Mouse (Mus musculus): ENCODE data around the gene Dirc2.
A peak's percentile ranks its signal among the peaks of the same experiment; 100 is the strongest.

Dirc2 gene

DNA sequence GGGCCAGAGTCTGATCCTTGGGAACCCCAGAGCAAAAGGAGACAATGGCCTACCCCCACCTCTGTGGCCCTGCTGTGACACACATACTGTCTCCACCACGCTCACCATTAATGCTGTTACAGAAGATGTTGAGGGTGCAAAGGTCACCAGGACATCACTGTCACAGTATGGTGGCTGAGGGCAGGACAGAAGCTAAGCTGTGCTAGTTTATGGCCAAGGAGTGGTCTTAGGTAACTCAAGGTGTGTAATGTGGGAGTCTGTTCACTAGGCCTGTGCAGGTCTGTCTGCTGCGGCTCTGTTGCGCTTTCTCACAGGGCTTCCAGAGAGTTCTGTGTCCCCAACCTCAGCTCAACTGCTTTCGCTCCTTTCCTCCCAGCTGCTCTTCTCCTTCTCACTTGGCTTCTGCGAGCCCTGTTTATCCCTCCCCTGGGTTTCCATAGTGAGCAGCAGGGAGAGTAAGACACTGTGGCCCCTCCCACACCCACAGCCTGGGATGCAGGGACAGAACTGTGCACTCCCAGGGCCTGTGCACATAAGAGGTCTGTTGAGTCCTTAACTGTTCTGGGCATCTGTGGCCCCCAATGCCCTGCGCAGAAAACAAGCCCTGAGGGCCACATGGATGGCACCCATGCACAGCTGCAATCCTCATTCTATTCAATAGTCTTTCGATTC, 30.9 kb downstream of the Dirc2 start:
- no peak for DNase-seq

DNA sequence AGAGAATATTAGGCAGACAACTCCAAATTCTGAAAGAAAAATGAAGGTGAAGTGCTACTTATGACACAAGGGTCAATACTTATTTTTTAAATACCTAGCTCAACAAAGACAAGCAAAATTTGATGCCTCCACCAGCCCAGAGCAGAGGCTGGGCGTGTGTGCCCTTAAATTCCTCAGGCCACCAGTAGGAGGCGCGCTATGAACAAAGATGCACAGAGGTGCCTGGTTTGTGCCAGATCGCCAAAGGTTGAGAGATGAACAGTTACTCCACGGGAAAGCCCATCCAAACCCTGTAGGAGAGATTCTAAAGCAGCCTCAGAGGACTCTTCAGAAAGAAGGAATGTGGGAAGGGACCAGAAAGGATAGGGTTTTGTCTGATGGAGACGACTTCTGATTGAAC, 35.1 kb downstream of the Dirc2 start:
- DNase-seq, result no peak

GRCm38 (mm10) chr16:35732096-35732495, 37.1 kb downstream of the Dirc2 start:
- no peak for DNase-seq

DNA sequence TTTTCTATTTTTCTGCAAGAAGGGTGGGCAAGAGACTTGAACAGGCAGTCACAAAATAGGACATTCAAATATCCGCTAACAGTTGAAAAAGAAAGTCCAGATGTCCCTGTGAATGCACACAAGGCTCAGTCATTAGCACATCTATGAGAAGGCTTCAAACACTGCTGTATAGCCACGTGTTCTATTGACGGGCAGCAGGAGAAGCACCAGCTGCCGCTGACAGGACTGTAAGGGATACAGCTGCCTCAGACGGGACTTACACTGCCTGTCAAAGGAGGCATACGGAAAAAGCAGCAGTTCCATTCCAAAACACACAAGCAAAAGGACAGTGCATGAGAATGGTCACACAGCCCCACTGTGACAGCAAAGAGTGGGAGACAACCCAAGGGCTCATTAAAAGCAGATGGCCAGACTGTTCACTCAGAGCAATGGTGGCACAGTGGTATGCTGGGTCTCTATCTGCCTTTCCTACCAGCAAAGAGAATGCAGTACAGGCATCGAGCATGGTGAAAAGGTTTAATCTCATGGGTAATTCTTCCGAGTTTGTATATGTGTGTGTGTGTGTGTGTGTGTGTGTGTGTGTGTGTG, 39.9 kb downstream of the Dirc2 start:
- no peak for DNase-seq

DNA sequence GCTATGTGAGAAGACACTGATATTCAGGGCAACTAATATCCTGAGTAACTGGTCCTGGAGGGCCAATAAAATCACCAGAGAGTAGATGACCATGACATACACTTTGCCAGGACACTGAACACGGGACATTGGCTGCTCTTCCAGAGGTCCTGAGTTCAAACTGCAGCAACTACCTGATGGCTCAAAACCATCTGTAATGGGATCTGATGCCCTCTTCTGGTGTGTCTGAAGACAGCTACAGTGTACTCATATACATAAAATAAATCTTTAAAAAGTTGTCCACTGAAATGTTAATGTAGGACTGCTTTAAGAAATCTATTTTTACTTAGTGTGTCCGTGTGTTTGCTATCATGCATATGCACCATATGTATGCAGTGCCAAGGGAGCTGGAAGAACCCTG, 42.6 kb downstream of the Dirc2 start:
- no peak for DNase-seq

GRCm38 (mm10) chr16:35724561-35724960, 44.6 kb downstream of the Dirc2 start:
- DNase-seq, result no peak

GRCm38 (mm10) chr16:35717761-35718160, 51.4 kb downstream of the Dirc2 start:
- no peak for DNase-seq

GRCm38 (mm10) chr16:35716257-35716656, 52.9 kb downstream of the Dirc2 start:
- no peak for DNase-seq

DNA sequence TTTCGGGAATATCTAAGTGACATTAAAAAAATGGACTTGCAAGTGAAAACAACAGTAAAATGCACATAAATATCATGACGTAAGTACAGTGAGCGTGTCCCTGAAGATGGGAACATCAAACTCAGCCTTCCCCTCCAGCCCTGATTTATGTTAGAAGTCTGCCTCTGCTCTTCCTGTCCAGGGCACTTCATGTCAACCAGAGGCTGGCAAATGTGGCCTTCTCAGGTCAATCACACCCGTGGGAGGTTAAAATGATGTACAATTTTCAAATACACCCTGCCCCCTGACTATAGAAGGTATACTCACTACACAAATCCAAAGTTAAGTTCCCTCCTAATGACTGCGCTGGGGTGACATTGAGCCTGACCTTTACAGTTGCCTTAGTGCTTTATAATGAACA, 53.4 kb downstream of the Dirc2 start:
- no peak for DNase-seq

GRCm38 (mm10) chr16:35715350-35715749, 53.8 kb downstream of the Dirc2 start:
- no peak for DNase-seq

DNA sequence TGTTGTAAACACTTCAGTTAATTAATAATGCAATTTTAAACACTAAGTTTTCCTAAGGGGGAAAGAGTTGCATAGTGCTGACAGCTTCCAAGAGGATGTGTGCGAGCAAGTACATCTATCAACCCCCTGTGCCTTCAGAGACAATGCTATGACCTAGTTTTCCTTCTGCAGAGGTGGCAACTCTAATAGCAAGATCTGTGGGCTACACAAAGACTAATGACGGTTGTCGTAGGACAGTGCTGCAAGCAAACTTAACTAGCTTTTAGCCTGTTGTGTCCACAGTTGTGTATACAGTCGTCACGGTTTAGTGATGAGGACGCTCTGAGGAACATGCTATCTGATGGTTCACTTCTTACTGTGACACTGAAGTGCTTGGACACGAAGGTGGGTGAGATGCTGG, 54.5 kb downstream of the Dirc2 start:
- DNase-seq, result no peak

GRCm38 (mm10) chr16:35713606-35714005, 55.5 kb downstream of the Dirc2 start:
- DNase-seq, result no peak

DNA sequence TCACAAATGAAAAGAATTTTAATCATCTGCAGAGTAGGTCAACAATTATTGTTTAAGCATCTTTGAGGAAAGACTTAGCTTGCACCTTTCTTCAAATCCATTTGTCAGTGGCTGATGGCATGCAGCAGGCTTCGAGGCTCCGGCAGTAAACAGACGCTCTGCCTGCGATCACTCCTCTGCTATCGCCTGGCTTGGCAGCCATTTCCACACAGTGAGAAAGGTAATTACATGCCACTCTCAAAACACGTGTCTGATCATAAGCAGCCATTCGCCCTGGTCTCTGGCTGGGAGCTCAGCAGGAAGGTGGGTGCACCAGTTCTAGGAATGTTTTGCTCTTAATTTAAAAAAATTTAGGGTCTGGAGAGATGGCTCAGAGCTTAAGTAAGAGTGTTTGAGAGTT, 58.2 kb downstream of the Dirc2 start:
- no peak for DNase-seq

DNA sequence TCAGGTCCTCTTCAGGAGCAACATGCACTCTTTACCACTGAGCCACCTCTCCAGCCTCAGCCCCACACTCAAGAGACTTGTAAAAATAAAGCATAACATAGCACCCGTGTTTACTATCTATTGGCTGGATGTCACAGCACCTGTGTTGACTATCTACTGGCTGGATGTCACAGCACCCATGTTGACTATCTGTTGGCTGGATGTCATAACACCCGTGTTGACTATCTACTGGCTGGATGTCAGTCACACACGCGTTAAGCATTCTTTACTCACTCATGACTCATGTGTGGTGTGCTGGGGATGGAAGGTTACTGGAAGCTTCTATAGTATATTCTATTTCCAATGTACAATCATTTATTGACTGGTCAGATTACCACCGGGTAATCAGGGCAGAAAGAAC, 62.2 kb downstream of the Dirc2 start:
- no peak for DNase-seq

DNA sequence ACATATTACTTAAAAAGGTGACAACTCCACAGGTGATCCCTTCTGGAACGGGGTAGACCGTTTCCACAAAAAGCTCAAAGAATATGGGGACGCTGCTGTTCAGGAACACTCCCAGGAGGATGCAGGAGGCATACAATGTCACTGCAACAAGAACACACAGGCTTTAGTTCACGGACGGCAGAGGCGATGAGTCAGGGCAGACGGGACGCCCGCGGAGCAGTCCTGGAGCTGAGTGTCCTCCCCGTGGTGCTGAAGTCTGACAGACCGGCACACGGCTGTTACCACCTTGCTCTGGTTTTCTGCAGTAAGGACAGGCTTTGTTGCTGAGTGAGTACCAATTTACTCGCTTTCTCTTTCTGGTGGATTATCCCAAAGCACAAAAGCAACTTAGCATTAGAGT, 64.4 kb downstream of the Dirc2 start:
- no peak for DNase-seq

GRCm38 (mm10) chr16:35703763-35704679, 65.1 kb downstream of the Dirc2 start:
- no peak for DNase-seq

GRCm38 (mm10) chr16:35701823-35702222, 67.3 kb downstream of the Dirc2 start:
- peak; percentile 43 for DNase-seq

DNA sequence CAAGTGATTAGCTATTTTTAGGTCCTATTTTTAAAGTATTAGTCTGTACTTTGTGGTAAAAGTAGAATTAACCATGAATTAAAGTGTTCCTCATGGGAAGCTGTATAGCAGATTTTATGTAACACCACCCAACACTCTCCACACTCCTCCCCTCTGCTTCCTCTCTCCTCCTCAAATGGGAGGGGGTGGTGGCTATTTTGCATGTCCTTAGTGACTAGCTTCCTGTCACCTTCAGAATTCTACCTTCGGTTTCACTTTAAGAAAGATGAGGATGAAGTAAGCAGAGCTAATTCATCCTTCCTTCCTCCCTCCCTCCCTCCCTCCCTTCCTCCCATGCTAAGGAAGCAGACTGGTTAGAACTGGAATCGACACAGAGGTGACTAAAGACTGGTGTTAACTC, 73.1 kb downstream of the Dirc2 start:
- no peak for DNase-seq

- DNase-seq, result no peak
Measured at GRCm38 (mm10) chr16:35694250-35694846, 74.8 kb downstream of the Dirc2 start.

DNA sequence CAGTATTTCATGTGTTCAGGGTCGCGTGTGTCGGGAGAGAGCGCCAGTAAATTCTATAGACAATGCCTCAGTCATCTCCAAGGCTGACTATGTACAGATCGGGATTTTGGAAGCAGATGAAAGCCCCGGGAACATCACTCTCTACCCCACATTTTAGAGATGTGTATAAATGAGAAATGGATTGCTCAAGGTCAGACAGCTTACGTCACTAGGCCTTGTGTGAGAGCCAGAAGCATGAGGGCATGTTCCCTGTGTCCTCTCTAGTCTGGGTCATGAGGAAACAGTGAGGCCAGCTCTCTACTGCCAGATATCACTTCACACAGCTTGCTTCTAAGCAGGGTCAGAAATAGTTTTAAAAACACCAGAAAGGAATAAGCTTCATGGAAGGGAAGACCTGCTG, 77.5 kb downstream of the Dirc2 start:
- DNase-seq, result no peak

GRCm38 (mm10) chr16:35686491-35686890, 82.7 kb downstream of the Dirc2 start:
- DNase-seq, result no peak

- DNase-seq, result no peak
Measured at GRCm38 (mm10) chr16:35685027-35685426, 84.1 kb downstream of the Dirc2 start.

DNA sequence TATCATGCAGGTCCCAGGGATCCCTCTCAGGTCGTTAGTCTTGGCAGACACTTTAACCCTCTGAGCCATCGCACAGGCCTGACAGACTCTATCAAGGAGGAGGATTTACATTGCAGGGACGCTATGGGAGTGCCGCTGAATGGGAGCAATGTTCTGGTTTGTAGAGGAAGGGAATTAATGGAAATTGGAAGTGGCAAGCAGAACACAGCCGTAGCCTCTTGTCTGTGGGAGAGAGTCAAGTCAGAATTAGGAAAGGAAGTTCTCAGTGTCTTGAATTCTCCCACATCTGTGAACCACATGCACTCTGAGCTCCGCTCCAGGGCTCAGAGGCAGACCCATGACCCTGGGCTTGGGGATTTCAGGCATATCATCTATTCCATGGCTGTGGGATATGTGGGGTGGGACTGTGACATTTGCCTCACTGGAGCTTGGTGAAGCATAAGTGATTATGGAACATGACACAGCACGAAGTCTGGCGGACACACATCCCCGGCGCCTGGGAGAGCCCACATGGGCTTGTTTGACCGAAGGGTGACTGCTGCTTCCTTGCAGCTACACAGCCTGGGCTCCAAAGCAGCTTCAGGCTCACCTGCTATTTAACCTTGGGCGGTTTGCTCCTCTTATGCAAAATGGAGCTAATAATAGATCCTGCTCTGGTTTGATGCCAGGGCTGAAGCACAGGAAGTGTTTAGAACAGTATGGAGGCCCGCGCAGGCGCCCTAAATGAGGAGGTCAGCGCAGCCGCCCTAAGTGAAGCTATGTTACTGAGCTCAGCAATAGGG, 87.6 kb downstream of the Dirc2 start:
- DNase-seq, result no peak
